Mouse (Mus musculus) forebrain, embryonic 12.5 days (tissue): ENCODE results near the gene Fgfr2. TPM values are rescaled to one million over a fixed set of nuclear protein-coding genes. Genes with fewer than 3 reads are reported as not detected.

Experiments used
- ATAC-seq: fragments of 200-750 bp; cut with Nextera tagmentation; 2 replicates; pipeline ENCODE4 v1.8.0; 2017; ENCODE audit warnings: moderate TSS enrichment; ENCODE audit not compliant: low FRiP score
- H3K27ac ChIP-seq: fragments of 300-500 bp; sonication (generic); 2 replicates; pipeline ENCODE4 v1.5.1; 2016; ENCODE audit warnings: mild to moderate bottlenecking
- H3K27me3 ChIP-seq: fragments of 300-500 bp; sonication (generic); 2 replicates; pipeline ENCODE4 v1.6.1; 2016; ENCODE audit warnings: mild to moderate bottlenecking
- H3K36me3 ChIP-seq: fragments of 300-500 bp; sonication (generic); replicated peaks from 2 replicates; pipeline ENCODE4 v1.6.1; 2016; ENCODE audit warnings: mild to moderate bottlenecking
- H3K4me1 ChIP-seq: fragments of 300-500 bp; sonication (generic); 2 replicates; pipeline ENCODE4 v1.6.1; 2016
- H3K4me2 ChIP-seq: fragments of 300-500 bp; sonication (generic); 2 replicates; pipeline ENCODE4 v1.6.1; 2016; ENCODE audit warnings: mild to moderate bottlenecking, moderate library complexity
- H3K4me3 ChIP-seq: fragments of 300-500 bp; sonication (generic); replicated peaks from 2 replicates; pipeline ENCODE4 v1.5.1; 2016; ENCODE audit warnings: mild to moderate bottlenecking
- H3K9ac ChIP-seq: fragments of 300-500 bp; sonication (generic); 2 replicates; pipeline ENCODE4 v1.6.1; 2016; ENCODE audit warnings: mild to moderate bottlenecking
- H3K9me3 ChIP-seq: fragments of 300-500 bp; sonication (generic); 2 replicates; pipeline ENCODE4 v1.6.1; 2016
- WGBS: fragments of 180-500 bp; shearing (Covaris S2); methylation state at CpG from one replicate; pipeline ENCODE4 v1.1.7; 2016; 5-methylcytosine and 5-hydroxymethylcytosine counted together
- polyA plus RNA-seq: library from polyadenylated mRNA; unstranded; fragments of >200 nt; fragmentation: Nextera tagmentation; extraction: Ambion mirVana; gene quantifications from 2 replicates; pipeline ENCODE4 v1.2.1, GENCODE M21; 2016

Gene Fgfr2
- polyA plus RNA-seq, 1 experiment from 2014 or later = 89.6 TPM

- no peak overlapping the region for H3K4me3 ChIP-seq
- H3K36me3 ChIP-seq = no peaks in the 10 kb centered on the region
- H3K27ac ChIP-seq = no peak overlapping the region
- H3K9ac ChIP-seq = no peak overlapping the region
- no peak overlapping the region for H3K4me2 ChIP-seq
- H3K27me3 ChIP-seq = peaks cover 10% of the 10 kb centered on the region
- no peak for ATAC-seq
- no peaks in the 10 kb centered on the region for H3K9me3 ChIP-seq
- WGBS = 62% methylated on average over 4 of the region's 4 CpGs
- no peaks in the 10 kb centered on the region; the same call in 1 of the 2 replicates for H3K4me1 ChIP-seq
Measured at GRCm38 (mm10) chr7:131909611-131910010, 1213.5 kb downstream of the Fgfr2 start.

GRCm38 (mm10) chr7:131906499-131907190 lies 1216.5 kb downstream of the Fgfr2 start:
- peaks cover 3% of the 10 kb centered on the region; the same call in 1 of the 2 replicates for H3K27me3 ChIP-seq
- no peak overlapping the region for H3K27ac ChIP-seq
- no peak for ATAC-seq
- H3K4me3 ChIP-seq = no peak overlapping the region
- no peaks in the 10 kb centered on the region for H3K36me3 ChIP-seq
- 90% methylated on average over 10 of the region's 10 CpGs for WGBS
- no peak overlapping the region for H3K9ac ChIP-seq
- no peaks in the 10 kb centered on the region for H3K9me3 ChIP-seq
- no peaks in the 10 kb centered on the region; the same call in 1 of the 2 replicates for H3K4me1 ChIP-seq
- no peak overlapping the region for H3K4me2 ChIP-seq

- Histone ChIP-seq H3K36me3 (no peaks in the 10 kb centered on the region), H3K4me3 (no peak overlapping the region), H3K4me2 (no peak overlapping the region), H3K9me3 (peaks cover 4% of the 10 kb centered on the region), H3K27ac (no peak overlapping the region), H3K9ac (no peak overlapping the region), H3K4me1 (no peaks in the 10 kb centered on the region), H3K27me3 (peaks cover 14% of the 10 kb centered on the region)
- ATAC-seq = no peak
- WGBS = 5% methylated on average over 2 of the region's 2 CpGs
Measured at GRCm38 (mm10) chr7:131899356-131899755, 1223.8 kb downstream of the Fgfr2 start.

GRCm38 (mm10) chr7:131897282-131897681 lies 1225.9 kb downstream of the Fgfr2 start:
- H3K36me3 ChIP-seq = no peaks in the 10 kb centered on the region
- H3K9me3 ChIP-seq = peaks cover 9% of the 10 kb centered on the region
- H3K4me2 ChIP-seq = no peak overlapping the region
- H3K4me3 ChIP-seq = no peak overlapping the region
- H3K27me3 ChIP-seq = peaks cover 14% of the 10 kb centered on the region
- 19% methylated on average over 4 of the region's 4 CpGs for WGBS
- no peak overlapping the region for H3K9ac ChIP-seq
- no peak for ATAC-seq
- H3K27ac ChIP-seq = no peak overlapping the region
- H3K4me1 ChIP-seq = no peaks in the 10 kb centered on the region

- H3K27me3 ChIP-seq = peaks cover 79% of the 10 kb centered on the region
Measured at GRCm38 (mm10) chr7:131882824-131883223, 1240.3 kb downstream of the Fgfr2 start.

GRCm38 (mm10) chr7:131881876-131882615 lies 1241.1 kb downstream of the Fgfr2 start:
- H3K27me3 ChIP-seq = peaks cover 81% of the 10 kb centered on the region
- H3K27ac ChIP-seq = no peak overlapping the region
- no peak overlapping the region for H3K9ac ChIP-seq
- WGBS = 56% methylated on average over 5 of the region's 5 CpGs
- H3K4me1 ChIP-seq = no peaks in the 10 kb centered on the region
- no peak for ATAC-seq
- H3K4me2 ChIP-seq = no peak overlapping the region
- H3K9me3 ChIP-seq = no peaks in the 10 kb centered on the region
- H3K4me3 ChIP-seq = no peak overlapping the region
- no peaks in the 10 kb centered on the region for H3K36me3 ChIP-seq

More at GRCm38 (mm10) chr7:131882824-131883223, 1240.3 kb downstream of the Fgfr2 start:
- no peak overlapping the region for H3K27ac ChIP-seq
- H3K9me3 ChIP-seq = no peaks in the 10 kb centered on the region
- WGBS = 60% methylated on average over 6 of the region's 6 CpGs
- no peaks in the 10 kb centered on the region for H3K4me1 ChIP-seq
- no peaks in the 10 kb centered on the region for H3K36me3 ChIP-seq
- no peak overlapping the region for H3K4me3 ChIP-seq
- no peak overlapping the region for H3K4me2 ChIP-seq
- no peak overlapping the region for H3K9ac ChIP-seq
- ATAC-seq = no peak

GRCm38 (mm10) chr7:131880150-131880549 lies 1243.0 kb downstream of the Fgfr2 start:
- H3K27ac ChIP-seq = no peak overlapping the region
- no peak overlapping the region for H3K4me2 ChIP-seq
- WGBS = 92% methylated on average over 5 of the region's 5 CpGs
- H3K27me3 ChIP-seq = peaks cover 70% of the 10 kb centered on the region
- no peaks in the 10 kb centered on the region for H3K36me3 ChIP-seq
- H3K9ac ChIP-seq = no peak overlapping the region
- no peaks in the 10 kb centered on the region for H3K4me1 ChIP-seq
- no peak overlapping the region for H3K4me3 ChIP-seq
- no peaks in the 10 kb centered on the region for H3K9me3 ChIP-seq
- no peak for ATAC-seq

GRCm38 (mm10) chr7:131878846-131879245 lies 1244.3 kb downstream of the Fgfr2 start:
- no peak for ATAC-seq
- Histone ChIP-seq H3K36me3 (no peaks in the 10 kb centered on the region), H3K4me1 (no peaks in the 10 kb centered on the region), H3K4me2 (no peak overlapping the region), H3K27me3 (peaks cover 64% of the 10 kb centered on the region), H3K4me3 (no peak overlapping the region), H3K9ac (no peak overlapping the region), H3K9me3 (no peaks in the 10 kb centered on the region), H3K27ac (no peak overlapping the region)
- 80% methylated on average over 8 of the region's 8 CpGs for WGBS

GRCm38 (mm10) chr7:131861157-131861556 lies 1262.0 kb downstream of the Fgfr2 start:
- no peaks in the 10 kb centered on the region for H3K4me1 ChIP-seq
- no peaks in the 10 kb centered on the region for H3K36me3 ChIP-seq
- peaks cover 44% of the 10 kb centered on the region for H3K27me3 ChIP-seq
- H3K27ac ChIP-seq = no peak overlapping the region
- H3K4me2 ChIP-seq = no peak overlapping the region
- no peak overlapping the region for H3K9ac ChIP-seq
- ATAC-seq = no peak
- H3K4me3 ChIP-seq = no peak overlapping the region
- H3K9me3 ChIP-seq = no peaks in the 10 kb centered on the region

- Histone ChIP-seq H3K4me2 (no peak overlapping the region), H3K36me3 (no peaks in the 10 kb centered on the region), H3K9me3 (no peaks in the 10 kb centered on the region), H3K4me3 (no peak overlapping the region), H3K4me1 (peaks cover 2% of the 10 kb centered on the region; the same call in 1 of the 2 replicates), H3K27me3 (peaks cover 27% of the 10 kb centered on the region), H3K27ac (no peak overlapping the region), H3K9ac (no peak overlapping the region)
- ATAC-seq = no peak
- 89% methylated on average over 2 of the region's 2 CpGs for WGBS
Measured at GRCm38 (mm10) chr7:131855641-131856040, 1267.5 kb downstream of the Fgfr2 start.

GRCm38 (mm10) chr7:131850579-131850978 lies 1272.6 kb downstream of the Fgfr2 start:
- Histone ChIP-seq H3K9ac (no peak overlapping the region), H3K36me3 (no peaks in the 10 kb centered on the region), H3K27ac (no peak overlapping the region), H3K4me2 (no peak overlapping the region), H3K4me3 (no peak overlapping the region), H3K9me3 (no peaks in the 10 kb centered on the region), H3K27me3 (peaks cover 58% of the 10 kb centered on the region), H3K4me1 (peaks cover 22% of the 10 kb centered on the region)
- no peak for ATAC-seq
- 56% methylated on average over 4 of the region's 4 CpGs for WGBS

- no peak overlapping the region for H3K9ac ChIP-seq
- WGBS = 39% methylated on average over 20 of the region's 20 CpGs
- 0 out of 2 replicates have a peak, but pooled peaks have one; percentile 20 for ATAC-seq
- no peaks in the 10 kb centered on the region for H3K36me3 ChIP-seq
- peaks cover 22% of the 10 kb centered on the region for H3K4me1 ChIP-seq
- no peak overlapping the region for H3K4me3 ChIP-seq
- H3K4me2 ChIP-seq = no peak overlapping the region
- H3K9me3 ChIP-seq = no peaks in the 10 kb centered on the region
- peaks cover 67% of the 10 kb centered on the region for H3K27me3 ChIP-seq
- H3K27ac ChIP-seq = no peak overlapping the region
Measured at GRCm38 (mm10) chr7:131846066-131846905, 1276.9 kb downstream of the Fgfr2 start.
